Mouse (Mus musculus): ENCODE results near the gene Stard10. TPM values are rescaled to one million over a fixed set of nuclear protein-coding genes. Genes with fewer than 3 reads are reported as not detected.

Gene Stard10
- total and polyA plus RNA-seq, 3 experiments: 53.1 to 113 (median 62.2) TPM

- no peaks in the 10 kb centered on the region for H3K36me3 ChIP-seq (ENCODE audit: control insufficient read depth, insufficient read depth, low read length)
- 63% methylated on average over 2 of the region's 2 CpGs for WGBS
- H3K4me1 ChIP-seq (ENCODE audit: control insufficient read depth, insufficient read depth, low read length): no peaks in the 10 kb centered on the region
- TF ChIP-seq EP300 (IDR thresholded peaks at IDR 0.05; ENCODE audit: insufficient read depth, low read depth, low read length) (no peak), CTCF (IDR thresholded peaks at IDR 0.05) (no peak), POLR2A (IDR thresholded peaks at IDR 0.05; ENCODE audit: insufficient read depth, low read depth, low read length) (no peak)
- no peak overlapping the region for H3K4me3 ChIP-seq
- H3K79me2 ChIP-seq (replicated peaks; ENCODE audit: control insufficient read depth, insufficient read depth, low read length): no peaks in the 10 kb centered on the region
- DNase-seq: no peak
- no peak overlapping the region for H3K27ac ChIP-seq
- H3K27me3 ChIP-seq (ENCODE audit: control insufficient read depth, insufficient read depth, low read length): no peaks in the 10 kb centered on the region
- no peak overlapping the region for H3K9ac ChIP-seq (ENCODE audit: low read depth, low read length)
- intact Hi-C loops (cut with DNase I): no loop called here
Measured at GRCm38 (mm10) chr7:101335228-101335627, 18.3 kb downstream of the Stard10 start.

GRCm38 (mm10) chr7:101336686-101337085, 19.8 kb downstream of the Stard10 start:
- Histone ChIP-seq H3K27ac (no peak overlapping the region), H3K4me1 (ENCODE audit: control insufficient read depth, insufficient read depth, low read length) (peaks cover 2% of the 10 kb centered on the region; the same call in 1 of the 2 replicates), H3K9ac (ENCODE audit: low read depth, low read length) (no peak overlapping the region), H3K4me3 (no peak overlapping the region), H3K36me3 (ENCODE audit: control insufficient read depth, insufficient read depth, low read length) (no peaks in the 10 kb centered on the region), H3K79me2 (replicated peaks; ENCODE audit: control insufficient read depth, insufficient read depth, low read length) (no peaks in the 10 kb centered on the region), H3K27me3 (ENCODE audit: control insufficient read depth, insufficient read depth, low read length) (no peaks in the 10 kb centered on the region)
- 91% methylated on average over 3 of the region's 3 CpGs for WGBS
- no peak for DNase-seq
- no peak for TF ChIP-seq CTCF (IDR thresholded peaks at IDR 0.05)
- no peak for TF ChIP-seq POLR2A (IDR thresholded peaks at IDR 0.05; ENCODE audit: insufficient read depth, low read depth, low read length)
- intact Hi-C loops (cut with DNase I): no loop called here

- Histone ChIP-seq H3K27me3 (ENCODE audit: control insufficient read depth, insufficient read depth, low read length) (no peaks in the 10 kb centered on the region), H3K4me1 (ENCODE audit: control insufficient read depth, insufficient read depth, low read length) (peaks cover 2% of the 10 kb centered on the region; the same call in 1 of the 2 replicates), H3K79me2 (replicated peaks; ENCODE audit: control insufficient read depth, insufficient read depth, low read length) (no peaks in the 10 kb centered on the region), H3K36me3 (ENCODE audit: control insufficient read depth, insufficient read depth, low read length) (no peaks in the 10 kb centered on the region), H3K27ac (no peak overlapping the region), H3K4me3 (no peak overlapping the region), H3K9ac (ENCODE audit: low read depth, low read length) (no peak overlapping the region)
- WGBS: 94% methylated on average over 3 of the region's 3 CpGs
- intact Hi-C loops (cut with DNase I): no loop called here
- TF ChIP-seq EP300 (IDR thresholded peaks at IDR 0.05; ENCODE audit: insufficient read depth, low read depth, low read length): no peak
- no peak for TF ChIP-seq POLR2A (IDR thresholded peaks at IDR 0.05; ENCODE audit: insufficient read depth, low read depth, low read length)
- no peak for TF ChIP-seq CTCF (IDR thresholded peaks at IDR 0.05)
- DNase-seq: no peak
Measured at GRCm38 (mm10) chr7:101337401-101337800, 20.5 kb downstream of the Stard10 start.

GRCm38 (mm10) chr7:101341405-101341804, 24.5 kb downstream of the Stard10 start:
- no peaks in the 10 kb centered on the region for H3K79me2 ChIP-seq (replicated peaks; ENCODE audit: control insufficient read depth, insufficient read depth, low read length)
- no peaks in the 10 kb centered on the region for H3K36me3 ChIP-seq (ENCODE audit: control insufficient read depth, insufficient read depth, low read length)
- no peak overlapping the region for H3K9ac ChIP-seq (ENCODE audit: low read depth, low read length)
- no peak overlapping the region for H3K27ac ChIP-seq
- H3K27me3 ChIP-seq (ENCODE audit: control insufficient read depth, insufficient read depth, low read length): no peaks in the 10 kb centered on the region
- no peak for DNase-seq
- WGBS: 40% methylated on average over 6 of the region's 6 CpGs
- TF ChIP-seq EP300 (IDR thresholded peaks at IDR 0.05; ENCODE audit: insufficient read depth, low read depth, low read length) (no peak), CTCF (IDR thresholded peaks at IDR 0.05) (no peak), POLR2A (IDR thresholded peaks at IDR 0.05; ENCODE audit: insufficient read depth, low read depth, low read length) (no peak)
- intact Hi-C loops (cut with DNase I): no loop called here
- H3K4me1 ChIP-seq (ENCODE audit: control insufficient read depth, insufficient read depth, low read length): peaks cover 2% of the 10 kb centered on the region; the same call in 1 of the 2 replicates
- no peak overlapping the region for H3K4me3 ChIP-seq

GRCm38 (mm10) chr7:101343135-101343534, 26.2 kb downstream of the Stard10 start:
- DNase-seq: no peak
- Histone ChIP-seq H3K4me1 (ENCODE audit: control insufficient read depth, insufficient read depth, low read length) (peaks cover 5% of the 10 kb centered on the region; the same call in 1 of the 2 replicates), H3K27me3 (ENCODE audit: control insufficient read depth, insufficient read depth, low read length) (no peaks in the 10 kb centered on the region), H3K79me2 (replicated peaks; ENCODE audit: control insufficient read depth, insufficient read depth, low read length) (no peaks in the 10 kb centered on the region), H3K9ac (ENCODE audit: low read depth, low read length) (no peak overlapping the region), H3K27ac (no peak overlapping the region), H3K4me3 (no peak overlapping the region), H3K36me3 (ENCODE audit: control insufficient read depth, insufficient read depth, low read length) (no peaks in the 10 kb centered on the region)
- 44% methylated on average over 7 of the region's 7 CpGs for WGBS
- intact Hi-C loops (cut with DNase I): no loop called here
- no peak for TF ChIP-seq CTCF (IDR thresholded peaks at IDR 0.05)
- no peak for TF ChIP-seq EP300 (IDR thresholded peaks at IDR 0.05; ENCODE audit: insufficient read depth, low read depth, low read length)

- TF ChIP-seq CTCF (IDR thresholded peaks at IDR 0.05) (no peak), EP300 (IDR thresholded peaks at IDR 0.05; ENCODE audit: insufficient read depth, low read depth, low read length) (no peak), POLR2A (IDR thresholded peaks at IDR 0.05; ENCODE audit: insufficient read depth, low read depth, low read length) (no peak)
- Histone ChIP-seq H3K4me3 (no peak overlapping the region), H3K27me3 (ENCODE audit: control insufficient read depth, insufficient read depth, low read length) (no peaks in the 10 kb centered on the region), H3K4me1 (ENCODE audit: control insufficient read depth, insufficient read depth, low read length) (peaks cover 5% of the 10 kb centered on the region; the same call in 1 of the 2 replicates), H3K36me3 (ENCODE audit: control insufficient read depth, insufficient read depth, low read length) (no peaks in the 10 kb centered on the region), H3K9ac (ENCODE audit: low read depth, low read length) (no peak overlapping the region), H3K79me2 (replicated peaks; ENCODE audit: control insufficient read depth, insufficient read depth, low read length) (no peaks in the 10 kb centered on the region), H3K27ac (no peak overlapping the region)
- WGBS: 87% methylated on average over 4 of the region's 4 CpGs
- DNase-seq: no peak
- intact Hi-C loops (cut with DNase I): loop anchor here (5.0 kb wide), 1 partner anchor 33 kb away; no protein-coding TSS in a partner anchor
Measured at GRCm38 (mm10) chr7:101344892-101345291, 28.0 kb downstream of the Stard10 start.
